Mouse (Mus musculus): Measurements from ENCODE around the gene Zfp217.

DNA sequence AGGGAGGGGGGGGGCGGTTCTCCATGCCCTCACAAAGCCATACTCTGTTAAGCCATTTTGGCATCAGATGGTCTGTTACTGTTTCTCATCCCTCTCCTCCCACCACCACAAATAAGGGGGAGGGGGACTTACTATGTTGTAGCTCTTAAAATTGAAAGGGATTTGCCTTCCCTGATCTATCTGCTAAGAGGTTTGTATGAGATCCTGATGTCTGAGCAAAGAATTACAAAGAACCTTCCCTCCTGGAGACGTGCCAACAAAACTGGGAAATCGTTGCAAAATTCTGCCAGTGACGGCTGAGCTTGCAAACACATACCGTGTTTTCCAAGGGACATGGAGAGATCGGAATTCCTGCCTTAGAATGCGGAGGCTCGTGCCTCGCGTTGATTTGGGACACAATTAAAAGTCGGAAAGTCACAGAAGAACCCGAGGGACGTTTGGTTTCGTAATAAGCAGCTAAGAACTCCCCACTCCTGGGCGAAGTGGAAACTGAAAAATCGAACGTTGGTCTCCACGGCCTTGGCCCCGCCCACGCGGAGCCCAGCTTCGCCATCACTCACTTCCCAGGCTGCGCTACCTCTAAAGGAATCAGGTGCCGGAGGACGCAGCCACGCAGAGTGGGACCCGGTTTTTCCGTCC is 14.7 kb downstream of the Zfp217 start:
- no peak for TF ChIP-seq CTCF (conservative IDR thresholded peaks at IDR 0.05; ENCODE audit: low read length)
- TF ChIP-seq NANOG (IDR thresholded peaks at IDR 0.05; ENCODE audit: borderline replicate concordance, low read length): no peak
- TF ChIP-seq POU5F1 (IDR thresholded peaks at IDR 0.05; ENCODE audit: borderline replicate concordance, low read length): no peak
